Mouse (Mus musculus) frontal cortex, postnatal 36 days (tissue): ENCODE data around the gene Ica1.

Experiments used
- DNase-seq, 2 experiments: peaks; one replicate each; pipeline ENCODE4 v3.0.0; 2022; ENCODE audit warnings: low spot score in 2 of 2

The Ica1 gene

GRCm38 (mm10) chr6:8744273-8744785 is 34.0 kb downstream of the Ica1 start:
- DNase-seq, result no peak

GRCm38 (mm10) chr6:8742449-8742848 is 35.8 kb downstream of the Ica1 start:
- DNase-seq, result no peak

- DNase-seq, result no peak
Measured at GRCm38 (mm10) chr6:8741659-8742058, 36.6 kb downstream of the Ica1 start.

GRCm38 (mm10) chr6:8740092-8740491 is 38.2 kb downstream of the Ica1 start:
- no peak for DNase-seq

- no peak for DNase-seq
Measured at GRCm38 (mm10) chr6:8738396-8738795, 39.9 kb downstream of the Ica1 start.

- DNase-seq, result no peak
Measured at GRCm38 (mm10) chr6:8736493-8736820, 41.8 kb downstream of the Ica1 start.

GRCm38 (mm10) chr6:8735657-8736492 is 42.4 kb downstream of the Ica1 start:
- peak; percentile 76 to 85 for DNase-seq

GRCm38 (mm10) chr6:8735044-8735443 is 43.2 kb downstream of the Ica1 start:
- DNase-seq, result no peak

- no peak for DNase-seq
Measured at GRCm38 (mm10) chr6:8732492-8732891, 45.8 kb downstream of the Ica1 start.

- DNase-seq, result no peak
Measured at GRCm38 (mm10) chr6:8731656-8732191, 46.6 kb downstream of the Ica1 start.

GRCm38 (mm10) chr6:8730433-8730832 is 47.9 kb downstream of the Ica1 start:
- DNase-seq, result no peak

- no peak for DNase-seq
Measured at GRCm38 (mm10) chr6:8727806-8728205, 50.5 kb downstream of the Ica1 start.

GRCm38 (mm10) chr6:8725610-8726009 is 52.7 kb downstream of the Ica1 start:
- no peak for DNase-seq

GRCm38 (mm10) chr6:8719692-8720091 is 58.6 kb downstream of the Ica1 start:
- no peak for DNase-seq

- DNase-seq, result no peak
Measured at GRCm38 (mm10) chr6:8717967-8718366, 60.3 kb downstream of the Ica1 start.

- no peak for DNase-seq
Measured at GRCm38 (mm10) chr6:8716539-8716938, 61.7 kb downstream of the Ica1 start.

- DNase-seq, result no peak
Measured at GRCm38 (mm10) chr6:8711246-8711645, 67.0 kb downstream of the Ica1 start.

- DNase-seq, result peak in 1 of 2 experiments; percentile 68
Measured at GRCm38 (mm10) chr6:8694636-8695514, 83.4 kb downstream of the Ica1 start.

GRCm38 (mm10) chr6:8693926-8694635 is 84.2 kb downstream of the Ica1 start:
- no peak for DNase-seq

GRCm38 (mm10) chr6:8693141-8693881 is 85.0 kb downstream of the Ica1 start:
- peak; percentile 36 to 50 for DNase-seq
